Mouse (Mus musculus): Measurements from ENCODE around the gene Clock. TPM values are rescaled to one million over a fixed set of nuclear protein-coding genes. Genes with fewer than 3 reads are reported as not detected.

Gene Clock
- total and polyA plus RNA-seq, 2 experiments = 10.9 to 14.7 TPM

GRCm38 (mm10) chr5:76231171-76231855, 73.3 kb downstream of the Clock start:
- no peak overlapping the region for H3K9ac ChIP-seq (ENCODE audit: low read depth, low read length)
- peaks cover 54% of the 10 kb centered on the region for H3K36me3 ChIP-seq (ENCODE audit: control insufficient read depth, insufficient read depth, low read length)
- no peaks in the 10 kb centered on the region for H3K27me3 ChIP-seq (ENCODE audit: control insufficient read depth, insufficient read depth, low read length)
- 96% methylated on average over 13 of the region's 13 CpGs for WGBS
- no peaks in the 10 kb centered on the region for H3K4me1 ChIP-seq (ENCODE audit: control insufficient read depth, insufficient read depth, low read length)
- TF ChIP-seq CTCF (IDR thresholded peaks at IDR 0.05; ENCODE audit: low read depth, low read length) = no peak
- TF ChIP-seq POLR2A (IDR thresholded peaks at IDR 0.05; ENCODE audit: extremely low read depth, insufficient read depth, low read length) = no peak
- no peak for DNase-seq (ENCODE audit: extremely low read depth, low read depth, low spot score)
- H3K27ac ChIP-seq (replicated peaks; ENCODE audit: insufficient read depth, low read depth, low read length) = no peak overlapping the region
- H3K79me2 ChIP-seq (ENCODE audit: control insufficient read depth, insufficient read depth, low read length) = no peaks in the 10 kb centered on the region
- H3K4me3 ChIP-seq (ENCODE audit: insufficient read depth, low read depth, low read length) = no peak overlapping the region

DNA sequence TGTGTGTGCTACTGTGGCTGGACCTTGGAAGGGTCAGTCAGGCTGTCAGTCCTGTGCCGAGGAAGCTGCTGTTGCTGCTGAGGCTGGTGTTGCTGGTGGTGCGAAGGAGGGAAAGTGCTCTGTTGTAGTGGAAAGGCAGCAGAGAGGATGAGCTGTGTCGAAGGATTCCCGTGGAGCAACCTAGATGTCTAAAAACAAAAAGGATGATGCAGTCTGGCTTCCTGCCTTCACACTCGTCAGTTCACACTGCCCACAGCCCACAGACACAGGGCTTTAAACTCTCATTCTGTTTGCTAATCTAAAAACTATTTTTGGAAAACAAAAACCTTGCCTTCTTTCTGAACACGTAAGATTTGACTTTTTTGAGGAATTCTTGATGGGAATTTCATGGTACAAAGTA, 87.9 kb downstream of the Clock start:
- 77% methylated on average over 6 of the region's 6 CpGs for WGBS
- TF ChIP-seq CTCF (IDR thresholded peaks at IDR 0.05; ENCODE audit: low read depth, low read length) (no peak), POLR2A (IDR thresholded peaks at IDR 0.05; ENCODE audit: extremely low read depth, insufficient read depth, low read length) (no peak)
- Histone ChIP-seq H3K79me2 (ENCODE audit: control insufficient read depth, insufficient read depth, low read length) (no peaks in the 10 kb centered on the region), H3K27ac (replicated peaks; ENCODE audit: insufficient read depth, low read depth, low read length) (no peak overlapping the region), H3K4me3 (ENCODE audit: insufficient read depth, low read depth, low read length) (no peak overlapping the region), H3K4me1 (ENCODE audit: control insufficient read depth, insufficient read depth, low read length) (no peaks in the 10 kb centered on the region), H3K27me3 (ENCODE audit: control insufficient read depth, insufficient read depth, low read length) (no peaks in the 10 kb centered on the region), H3K9ac (ENCODE audit: low read depth, low read length) (no peak overlapping the region), H3K36me3 (ENCODE audit: control insufficient read depth, insufficient read depth, low read length) (peaks cover 20% of the 10 kb centered on the region)
- no peak for DNase-seq (ENCODE audit: extremely low read depth, low read depth, low spot score)

GRCm38 (mm10) chr5:76208066-76208465, 96.5 kb downstream of the Clock start:
- no peaks in the 10 kb centered on the region for H3K79me2 ChIP-seq (ENCODE audit: control insufficient read depth, insufficient read depth, low read length)
- no peak overlapping the region for H3K4me3 ChIP-seq (ENCODE audit: insufficient read depth, low read depth, low read length)
- no peaks in the 10 kb centered on the region for H3K27me3 ChIP-seq (ENCODE audit: control insufficient read depth, insufficient read depth, low read length)
- peaks cover 47% of the 10 kb centered on the region for H3K36me3 ChIP-seq (ENCODE audit: control insufficient read depth, insufficient read depth, low read length)
- H3K27ac ChIP-seq (replicated peaks; ENCODE audit: insufficient read depth, low read depth, low read length) = no peak overlapping the region
- 90% methylated on average over 5 of the region's 5 CpGs for WGBS
- TF ChIP-seq CTCF (IDR thresholded peaks at IDR 0.05; ENCODE audit: low read depth, low read length) = no peak
- no peak for TF ChIP-seq POLR2A (IDR thresholded peaks at IDR 0.05; ENCODE audit: extremely low read depth, insufficient read depth, low read length)
- no peaks in the 10 kb centered on the region for H3K4me1 ChIP-seq (ENCODE audit: control insufficient read depth, insufficient read depth, low read length)
- no peak for DNase-seq (ENCODE audit: extremely low read depth, low read depth, low spot score)
- H3K9ac ChIP-seq (ENCODE audit: low read depth, low read length) = no peak overlapping the region

- DNase-seq (ENCODE audit: extremely low read depth, low read depth, low spot score) = no peak
- Histone ChIP-seq H3K27ac (replicated peaks; ENCODE audit: insufficient read depth, low read depth, low read length) (no peak overlapping the region), H3K36me3 (ENCODE audit: control insufficient read depth, insufficient read depth, low read length) (peaks cover 42% of the 10 kb centered on the region), H3K9ac (ENCODE audit: low read depth, low read length) (no peak overlapping the region), H3K4me1 (ENCODE audit: control insufficient read depth, insufficient read depth, low read length) (no peaks in the 10 kb centered on the region), H3K79me2 (ENCODE audit: control insufficient read depth, insufficient read depth, low read length) (no peaks in the 10 kb centered on the region), H3K4me3 (ENCODE audit: insufficient read depth, low read depth, low read length) (no peak overlapping the region), H3K27me3 (ENCODE audit: control insufficient read depth, insufficient read depth, low read length) (no peaks in the 10 kb centered on the region)
- 96% methylated on average over 2 of the region's 2 CpGs for WGBS
- TF ChIP-seq CTCF (IDR thresholded peaks at IDR 0.05; ENCODE audit: low read depth, low read length) (no peak), POLR2A (IDR thresholded peaks at IDR 0.05; ENCODE audit: extremely low read depth, insufficient read depth, low read length) (no peak)
Observed at GRCm38 (mm10) chr5:76205886-76206285, 98.7 kb downstream of the Clock start.

GRCm38 (mm10) chr5:76203171-76203570, 101.4 kb downstream of the Clock start:
- H3K36me3 ChIP-seq (ENCODE audit: control insufficient read depth, insufficient read depth, low read length) = peaks cover 29% of the 10 kb centered on the region
- TF ChIP-seq CTCF (IDR thresholded peaks at IDR 0.05; ENCODE audit: low read depth, low read length) = no peak
- TF ChIP-seq POLR2A (IDR thresholded peaks at IDR 0.05; ENCODE audit: extremely low read depth, insufficient read depth, low read length) = no peak
- 92% methylated on average over 3 of the region's 3 CpGs for WGBS

GRCm38 (mm10) chr5:76199346-76199745, 105.2 kb downstream of the Clock start:
- Histone ChIP-seq H3K36me3 (ENCODE audit: control insufficient read depth, insufficient read depth, low read length) (peaks cover 11% of the 10 kb centered on the region; the same call in 1 of the 2 replicates), H3K9ac (ENCODE audit: low read depth, low read length) (no peak overlapping the region), H3K27me3 (ENCODE audit: control insufficient read depth, insufficient read depth, low read length) (no peaks in the 10 kb centered on the region), H3K4me1 (ENCODE audit: control insufficient read depth, insufficient read depth, low read length) (no peaks in the 10 kb centered on the region), H3K79me2 (ENCODE audit: control insufficient read depth, insufficient read depth, low read length) (peaks cover 8% of the 10 kb centered on the region), H3K27ac (replicated peaks; ENCODE audit: insufficient read depth, low read depth, low read length) (no peak overlapping the region), H3K4me3 (ENCODE audit: insufficient read depth, low read depth, low read length) (no peak overlapping the region)
- no peak for TF ChIP-seq POLR2A (IDR thresholded peaks at IDR 0.05; ENCODE audit: extremely low read depth, insufficient read depth, low read length)
- TF ChIP-seq CTCF (IDR thresholded peaks at IDR 0.05; ENCODE audit: low read depth, low read length) = no peak
- WGBS = 96% methylated on average over 13 of the region's 13 CpGs
- DNase-seq (ENCODE audit: extremely low read depth, low read depth, low spot score) = no peak

More at GRCm38 (mm10) chr5:76203171-76203570, 101.4 kb downstream of the Clock start:
- DNase-seq (ENCODE audit: extremely low read depth, low read depth, low spot score) = no peak
- no peaks in the 10 kb centered on the region for H3K27me3 ChIP-seq (ENCODE audit: control insufficient read depth, insufficient read depth, low read length)
- H3K79me2 ChIP-seq (ENCODE audit: control insufficient read depth, insufficient read depth, low read length) = no peaks in the 10 kb centered on the region
- H3K9ac ChIP-seq (ENCODE audit: low read depth, low read length) = no peak overlapping the region
- no peak overlapping the region for H3K27ac ChIP-seq (replicated peaks; ENCODE audit: insufficient read depth, low read depth, low read length)
- no peak overlapping the region for H3K4me3 ChIP-seq (ENCODE audit: insufficient read depth, low read depth, low read length)
- no peaks in the 10 kb centered on the region for H3K4me1 ChIP-seq (ENCODE audit: control insufficient read depth, insufficient read depth, low read length)
